Mouse (Mus musculus): ENCODE results near the gene Galk2. TPM values are rescaled to one million over a fixed set of nuclear protein-coding genes. Genes with fewer than 3 reads are reported as not detected.

Galk2 gene
- 30.8 and 31.2 TPM in 2 replicates for polyA plus RNA-seq (2015; fragmentation: Nextera tagmentation; extraction: Ambion mirVana)

DNA sequence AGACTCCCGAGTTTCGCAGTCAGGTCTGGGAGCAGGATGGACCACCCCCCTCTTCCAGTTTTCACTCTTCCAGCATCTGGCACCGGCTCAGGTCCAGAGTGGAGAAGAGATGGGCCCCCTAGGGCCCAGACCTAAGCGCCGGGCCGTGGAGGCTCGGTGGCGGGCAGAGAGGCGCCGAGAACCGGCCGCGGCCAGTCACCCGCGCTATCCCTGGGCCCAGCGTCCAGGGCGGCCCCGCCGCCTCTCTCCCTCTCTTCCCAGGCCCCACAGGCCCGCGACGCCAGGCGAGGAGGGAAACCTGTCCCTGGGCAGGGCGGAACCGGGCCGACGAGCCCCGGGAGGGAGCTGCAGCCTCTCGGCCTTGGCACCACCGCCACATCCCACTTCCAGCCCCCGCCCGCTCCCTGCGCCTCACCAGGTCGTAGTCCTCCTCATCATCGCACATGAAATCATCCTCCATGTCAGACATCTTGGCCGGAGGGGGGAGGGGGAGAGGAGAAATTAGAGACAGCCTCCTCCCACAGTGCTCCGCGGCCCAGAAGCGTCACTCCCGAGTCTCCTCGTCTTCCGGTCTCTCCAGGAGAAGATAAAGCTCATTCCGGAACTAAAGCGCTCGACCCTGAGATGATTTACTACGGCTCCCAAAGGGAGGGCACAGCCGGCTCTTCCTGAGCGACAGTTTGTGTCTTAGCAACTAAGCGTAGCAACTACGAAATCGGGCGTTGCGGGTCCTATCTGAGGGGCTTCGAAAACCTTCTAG lies at the start of gene Galk2, which contains the start of gene Cops2:
Gene Galk2 (plus strand): TSS at position 589 of the 760 bp plus-strand sequence.
Gene Cops2 (minus strand): TSS at position 619 of the 760 bp plus-strand sequence.

Other genes starting within 250 kb of the Galk2 start
- gene Cep152, start 234.0 kb upstream of the Galk2 start, polyA plus RNA-seq (2015; fragmentation: Nextera tagmentation; extraction: Ambion mirVana), result 1.5 and 1.6 TPM in 2 replicates
- 428 and 455 TPM in 2 replicates for gene Eid1, start 186.0 kb upstream of the Galk2 start, polyA plus RNA-seq (2015; fragmentation: Nextera tagmentation; extraction: Ambion mirVana)
- 4.6 and 4.9 TPM in 2 replicates for gene Shc4, start 135.0 kb upstream of the Galk2 start, polyA plus RNA-seq (2015; fragmentation: Nextera tagmentation; extraction: Ambion mirVana)
- 28.5 and 29.8 TPM in 2 replicates for gene Secisbp2l, start 76.2 kb upstream of the Galk2 start, polyA plus RNA-seq (2015; fragmentation: Nextera tagmentation; extraction: Ambion mirVana)
- gene Cops2, start within 50 bp of the Galk2 start, polyA plus RNA-seq (2015; fragmentation: Nextera tagmentation; extraction: Ambion mirVana), result 50.4 and 52.6 TPM in 2 replicates
- gene Fgf7, start 175.5 kb downstream of the Galk2 start, polyA plus RNA-seq (2015; fragmentation: Nextera tagmentation; extraction: Ambion mirVana), result 0.61 and 0.95 TPM in 2 replicates

All from neural tube, postnatal 0 days (tissue).